Mouse (Mus musculus): ENCODE measurements around the gene Pnpla3.

- TF ChIP-seq POLR2A (IDR thresholded peaks at IDR 0.05; ENCODE audit: borderline replicate concordance, extremely low read depth, insufficient read depth, insufficient read length, poor library complexity, severe bottlenecking): no peak
- no peak for TF ChIP-seq CTCF (IDR thresholded peaks at IDR 0.05; ENCODE audit: borderline replicate concordance, extremely low read depth, insufficient read depth, insufficient read length)
Observed at GRCm38 (mm10) chr15:84216461-84217084, 48.9 kb downstream of the Pnpla3 start.
